Mouse (Mus musculus): ENCODE measurements at regions not wholly inside any gene's neighbourhood (a gene's known extent, or its start where the extent isn't known, plus 50 kb on each side); places are given as distances from the start of the nearest gene placed in this dataset.

DNA sequence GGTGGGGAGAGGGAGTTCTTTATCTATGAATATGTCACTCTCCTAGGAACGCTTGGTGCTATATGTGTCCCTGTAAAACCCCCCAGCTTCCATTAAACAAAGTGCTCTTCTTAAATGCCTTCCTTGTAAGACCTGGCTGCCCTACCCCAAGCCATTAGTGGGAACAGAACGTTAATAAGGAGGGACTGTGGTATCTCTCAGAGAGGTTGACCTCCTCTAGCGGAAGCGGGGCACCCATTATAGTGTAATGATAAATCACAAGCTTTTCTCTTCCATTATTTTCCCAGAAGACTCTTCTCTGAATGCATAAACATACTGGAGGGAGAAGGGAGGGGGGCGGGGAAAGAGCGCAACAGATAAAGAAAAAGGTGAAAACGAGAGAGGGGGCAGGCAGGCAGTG, 455.3 kb downstream of the Nuf2 start:
- no peak for DNase-seq (ENCODE audit: low spot score)
- intact Hi-C loops (cut with DNase I) = no loop called here

DNA sequence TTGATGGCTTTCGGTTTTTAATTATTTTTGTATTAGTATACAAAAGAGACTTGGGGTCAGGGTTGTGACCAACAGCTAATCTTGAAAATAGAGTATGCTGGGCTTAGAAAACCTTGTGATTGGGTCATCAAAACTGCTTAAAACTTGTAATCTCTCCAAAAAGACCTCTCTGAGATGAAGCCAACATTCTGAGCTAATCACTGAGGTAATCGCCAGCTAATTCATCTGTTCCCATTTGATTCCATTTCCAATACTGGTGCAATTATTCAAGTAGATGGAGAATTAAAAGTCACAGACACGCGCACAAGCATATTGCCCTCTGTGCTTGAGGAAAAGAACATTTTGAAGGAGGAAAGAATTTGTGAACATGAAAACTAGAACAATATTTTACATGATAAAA, 459.9 kb downstream of the Nuf2 start:
- DNase-seq (ENCODE audit: low spot score) = no peak
- intact Hi-C loops (cut with DNase I) = no loop called here

DNA sequence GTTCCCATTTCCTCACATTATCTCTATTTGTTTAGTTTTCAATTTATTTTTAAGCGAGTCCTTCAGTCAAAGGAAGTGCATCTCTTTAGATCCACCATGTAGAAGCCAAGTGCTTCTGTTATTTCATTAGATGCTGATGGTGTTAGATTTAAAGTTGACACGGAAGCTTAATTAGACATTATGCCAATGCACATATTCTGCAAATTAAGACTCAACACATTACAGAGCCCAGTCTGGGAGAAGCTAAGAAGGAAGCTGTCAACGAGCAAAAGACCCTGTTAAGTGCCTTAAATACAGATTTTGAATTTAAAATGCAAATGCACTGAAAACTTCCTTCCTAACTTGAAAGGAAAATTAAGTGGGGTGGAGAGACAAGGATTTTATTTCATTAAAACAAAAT, 461.6 kb downstream of the Nuf2 start:
- no peak for DNase-seq (ENCODE audit: low spot score)
- intact Hi-C loops (cut with DNase I) = no loop called here

DNA sequence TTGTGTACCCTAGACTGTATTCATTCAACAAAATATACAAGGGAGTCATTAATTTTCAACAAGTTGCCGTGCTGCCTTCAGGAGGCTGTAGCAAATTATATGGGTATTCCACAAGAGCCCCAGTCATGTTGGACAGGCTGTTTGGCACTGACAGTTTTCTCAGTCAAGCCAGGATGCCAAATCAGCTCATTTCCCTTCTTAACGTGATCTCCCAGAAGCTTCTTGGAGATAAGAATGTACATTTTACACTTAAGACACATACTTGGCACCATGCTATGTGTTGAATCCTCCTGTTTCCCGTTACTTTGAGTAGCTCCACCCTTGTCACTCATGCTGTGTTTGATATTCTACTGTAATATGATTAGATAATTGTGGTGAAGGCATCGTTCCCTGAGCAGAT, 464.5 kb downstream of the Nuf2 start:
- no peak for DNase-seq (ENCODE audit: low spot score)
- intact Hi-C loops (cut with DNase I) = no loop called here

DNA sequence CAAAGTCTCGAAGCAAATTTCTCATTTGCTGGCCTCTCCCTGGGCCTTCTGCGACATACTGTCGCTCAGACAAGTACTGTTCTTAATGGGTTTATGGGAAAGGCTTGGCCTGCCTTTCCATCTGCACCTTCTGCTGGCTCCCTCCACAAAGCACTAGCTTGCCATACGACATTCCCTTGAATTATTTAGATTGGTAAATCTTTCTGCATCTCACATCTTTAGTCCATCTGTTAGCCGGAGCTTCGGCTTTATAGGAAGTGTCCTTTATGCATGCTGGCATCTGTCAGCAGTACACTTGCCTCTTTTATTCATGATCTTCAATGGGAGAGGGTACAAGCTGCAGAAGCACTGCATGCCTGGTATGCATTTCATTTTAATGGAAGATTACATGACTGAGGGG, 470.6 kb downstream of the Nuf2 start:
- no peak for DNase-seq (ENCODE audit: low spot score)
- intact Hi-C loops (cut with DNase I) = no loop called here

DNA sequence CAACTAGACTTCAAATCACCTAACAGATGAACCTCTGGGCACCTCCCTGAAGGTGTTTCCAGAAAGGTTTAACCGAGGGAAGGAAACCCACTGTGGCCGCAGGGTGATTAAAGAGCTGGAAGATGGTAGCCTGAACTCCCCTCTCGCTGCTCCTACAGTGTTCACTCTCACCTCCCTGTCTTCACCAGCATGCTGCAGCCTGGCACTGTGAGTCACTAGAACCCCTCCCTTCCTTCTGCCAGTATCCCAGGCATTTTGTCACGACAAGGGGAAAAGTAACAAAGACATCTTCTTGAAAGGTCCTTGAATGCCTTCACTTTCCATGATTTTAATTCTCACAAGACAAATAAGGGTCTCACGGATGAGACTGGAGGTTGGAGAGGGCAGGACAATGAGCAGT, 471.1 kb downstream of the Nuf2 start:
- DNase-seq (ENCODE audit: low spot score) = no peak
- intact Hi-C loops (cut with DNase I) = no loop called here

DNA sequence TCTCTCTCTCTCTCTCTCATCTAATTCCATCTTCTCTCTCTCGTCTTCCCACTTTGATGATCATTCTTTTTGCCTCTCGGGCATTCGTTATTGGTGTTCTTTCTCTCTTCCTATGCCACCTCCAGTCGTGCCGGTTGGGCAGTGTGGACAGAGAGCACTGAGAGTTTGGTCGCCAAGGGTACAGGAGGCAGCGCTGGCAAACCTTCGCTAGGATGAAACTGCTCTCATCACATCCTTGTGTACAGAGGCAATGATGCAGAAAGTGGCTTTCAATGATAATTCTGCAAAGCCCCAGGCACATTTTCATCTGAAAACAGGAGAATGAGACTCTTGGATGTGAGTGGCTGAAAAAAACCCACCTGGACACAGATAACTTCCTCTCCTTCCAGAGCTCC, 479.4 kb downstream of the Nuf2 start:
- DNase-seq (ENCODE audit: low spot score) = no peak
- intact Hi-C loops (cut with DNase I) = no loop called here

DNA sequence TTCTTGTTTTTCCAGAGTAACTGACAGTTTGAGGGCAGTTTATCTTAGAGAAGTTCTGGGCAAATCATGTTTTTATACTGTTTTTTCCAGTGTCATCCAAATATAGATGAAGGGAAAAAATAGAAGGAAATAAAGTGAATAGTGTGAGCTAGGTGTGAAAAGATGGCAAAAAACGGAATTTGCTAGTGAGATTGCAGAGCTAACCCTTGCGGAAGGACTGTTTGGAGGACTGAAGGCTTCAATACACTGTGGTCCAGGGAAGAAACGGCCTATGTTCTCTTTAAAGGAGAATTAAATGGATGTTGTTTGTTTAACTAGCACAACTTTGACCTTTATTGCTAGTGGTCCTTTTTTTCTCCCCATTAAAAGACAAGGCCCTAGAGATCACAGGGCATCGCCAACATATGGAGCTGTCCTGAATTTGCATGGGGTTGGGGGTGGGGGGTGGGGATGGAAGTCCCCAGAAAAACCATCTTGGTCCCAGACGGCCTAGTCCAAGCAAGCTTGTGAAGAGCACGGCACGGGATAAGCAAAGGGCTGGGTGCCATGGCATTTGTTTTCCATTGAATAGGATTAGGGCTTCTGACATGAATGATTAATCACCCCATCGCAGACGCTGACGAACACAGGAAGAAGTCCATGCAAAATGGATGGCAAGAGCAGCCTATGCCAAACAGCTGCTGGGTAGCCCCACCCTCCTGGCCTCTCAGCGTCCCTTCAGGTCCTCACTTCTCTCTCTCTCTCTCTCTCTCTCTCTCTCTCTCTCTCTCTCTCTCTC, 480.0 kb downstream of the Nuf2 start:
- DNase-seq (ENCODE audit: low spot score) = no peak
- intact Hi-C loops (cut with DNase I) = no loop called here

DNA sequence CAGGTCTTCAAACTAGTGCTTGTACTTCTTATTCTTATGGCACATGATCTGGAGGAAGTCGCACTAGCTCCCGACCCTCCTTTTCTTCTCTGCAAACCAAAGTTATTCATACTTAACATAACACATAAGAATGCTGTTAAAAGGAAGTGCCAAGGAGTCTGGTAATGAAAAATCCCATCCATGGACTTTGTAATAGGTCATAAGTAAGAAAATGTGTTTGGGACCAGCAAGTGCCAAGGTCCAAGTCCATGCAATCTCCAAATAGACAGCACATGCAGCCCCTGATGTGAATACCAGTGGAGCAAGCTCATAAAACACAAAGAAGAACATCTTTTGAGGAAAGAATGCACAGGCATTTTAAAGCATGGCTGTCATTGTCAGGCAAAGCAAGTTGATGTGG, 481.4 kb downstream of the Nuf2 start:
- DNase-seq (ENCODE audit: low spot score) = no peak
- intact Hi-C loops (cut with DNase I) = no loop called here

DNA sequence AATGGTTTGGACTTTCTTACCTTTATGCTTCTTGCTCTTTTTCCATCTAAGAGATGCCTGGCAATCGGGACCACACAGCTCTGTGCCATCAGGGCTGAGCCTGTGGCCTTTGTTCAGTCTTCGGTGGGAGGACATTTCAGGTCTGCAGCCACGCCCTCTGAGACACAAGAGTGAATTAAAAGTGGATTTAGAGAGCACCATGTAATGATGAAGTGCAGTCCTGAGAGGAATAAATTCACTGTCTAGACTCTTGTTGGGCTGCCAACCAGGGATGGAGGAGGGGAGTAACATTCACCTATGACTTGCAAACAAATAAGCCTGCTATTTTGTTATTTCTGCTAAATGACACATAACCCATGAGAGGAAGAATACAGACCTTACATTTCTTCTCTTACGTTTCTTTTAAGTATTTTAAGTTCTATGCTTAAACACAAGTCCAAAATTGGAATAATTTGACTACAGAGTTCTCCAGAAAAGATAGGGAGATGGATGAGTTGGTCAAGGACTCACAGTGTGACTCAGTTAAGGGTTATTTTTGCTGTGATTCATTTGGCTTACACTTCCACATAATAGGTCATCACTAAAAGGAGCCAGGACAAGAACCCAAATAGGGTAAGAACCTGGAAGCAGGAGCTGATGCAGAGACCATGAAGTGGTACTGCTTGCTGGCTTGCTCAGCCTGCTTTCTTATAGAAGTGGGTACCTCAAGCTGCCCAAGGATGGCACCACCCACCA, 484.3 kb downstream of the Nuf2 start:
- intact Hi-C loops (cut with DNase I) = no loop called here
- no peak for DNase-seq (ENCODE audit: low spot score)

DNA sequence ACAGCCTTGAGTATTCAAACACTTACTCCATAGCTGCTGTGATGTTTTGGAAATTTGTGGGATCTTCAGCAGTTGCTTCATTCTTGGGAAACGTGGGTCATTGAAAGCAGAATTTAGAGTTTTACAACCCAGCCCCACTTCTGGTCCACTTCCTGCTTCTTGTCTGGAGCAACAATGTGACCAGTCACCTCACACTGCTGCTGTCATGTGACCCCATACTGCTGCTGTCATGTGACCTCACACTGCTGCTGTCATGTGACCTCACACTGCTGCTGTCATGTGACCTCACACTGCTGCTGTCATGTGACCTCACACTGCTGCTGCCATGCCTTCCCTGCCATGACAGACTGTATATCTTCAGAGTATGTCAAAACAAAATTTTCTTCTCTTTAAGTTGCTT, 497.7 kb downstream of the Nuf2 start:
- intact Hi-C loops (cut with DNase I) = no loop called here
- no peak for DNase-seq (ENCODE audit: low spot score)

DNA sequence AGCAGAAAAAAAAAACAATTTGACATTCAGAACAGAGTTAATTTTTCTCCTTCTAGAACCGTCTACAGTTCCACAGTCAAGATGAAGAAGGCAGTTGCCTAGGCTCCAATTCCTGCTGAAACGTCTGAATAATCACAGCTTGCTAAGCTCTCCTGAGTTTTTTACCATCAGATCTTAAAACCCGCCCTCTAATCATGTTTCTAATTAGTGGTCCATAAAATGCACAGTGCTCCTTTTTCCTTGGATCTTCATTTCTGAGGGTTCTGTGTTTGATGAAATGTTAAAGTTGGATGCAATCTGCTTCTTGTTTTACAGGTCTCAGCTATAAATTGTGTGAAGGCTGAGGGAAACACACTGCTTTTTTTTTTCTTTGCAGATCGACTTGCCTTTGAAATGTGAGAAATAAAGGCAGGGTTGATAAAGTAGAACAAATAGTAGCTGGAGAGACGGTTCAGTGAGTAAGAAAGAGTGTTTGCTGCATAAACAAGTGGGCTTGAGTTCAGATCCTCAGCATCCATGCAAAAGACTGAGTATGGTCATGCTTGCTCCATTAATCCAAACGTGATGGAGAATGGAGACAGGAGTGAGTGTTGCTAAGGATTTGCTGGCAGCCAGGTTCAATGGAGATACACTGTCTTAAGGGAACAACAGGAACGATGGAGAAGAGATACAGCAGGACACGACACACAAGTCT, 499.3 kb downstream of the Nuf2 start:
- intact Hi-C loops (cut with DNase I) = no loop called here
- DNase-seq (ENCODE audit: low spot score) = no peak

DNA sequence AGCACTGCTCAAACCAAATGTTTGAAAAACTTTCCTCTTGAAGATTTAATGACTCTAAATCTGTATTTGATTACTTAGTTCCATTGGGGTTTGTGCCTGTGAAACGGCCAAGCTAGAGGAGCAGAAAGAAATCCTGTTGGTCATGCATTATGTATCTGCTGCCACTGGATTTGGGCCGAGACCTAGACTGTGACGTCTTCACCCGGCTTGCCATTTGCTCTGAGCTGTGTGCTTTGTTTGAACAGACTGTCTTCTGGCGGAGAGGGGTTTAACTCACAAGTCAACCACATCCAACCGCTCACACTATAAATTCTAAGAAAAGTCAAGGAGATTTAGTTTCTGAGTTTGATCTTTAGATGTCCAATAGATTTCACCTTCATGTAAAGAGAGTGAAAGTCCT, 503.6 kb downstream of the Nuf2 start:
- intact Hi-C loops (cut with DNase I) = no loop called here
- DNase-seq (ENCODE audit: low spot score) = no peak

DNA sequence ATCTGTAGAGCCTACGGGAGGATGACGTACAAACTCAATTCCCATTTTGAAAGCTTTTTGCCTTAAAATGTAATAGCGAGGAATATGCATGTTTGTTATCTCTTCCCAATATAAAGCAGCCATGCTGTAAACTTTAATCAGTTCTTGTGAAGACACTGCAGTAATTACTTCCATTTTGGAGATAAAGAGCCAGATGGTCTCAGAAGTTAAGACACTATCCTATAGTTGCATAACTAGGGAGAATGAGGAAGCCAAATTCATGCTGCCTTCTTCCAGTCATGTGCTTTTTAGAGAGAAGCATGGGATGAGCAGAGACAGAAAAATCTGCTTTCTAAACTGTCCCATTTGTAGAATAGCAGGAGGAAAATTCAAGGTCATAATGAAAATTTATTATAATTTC, 504.0 kb downstream of the Nuf2 start:
- no peak for DNase-seq (ENCODE audit: low spot score)
- intact Hi-C loops (cut with DNase I) = no loop called here

DNA sequence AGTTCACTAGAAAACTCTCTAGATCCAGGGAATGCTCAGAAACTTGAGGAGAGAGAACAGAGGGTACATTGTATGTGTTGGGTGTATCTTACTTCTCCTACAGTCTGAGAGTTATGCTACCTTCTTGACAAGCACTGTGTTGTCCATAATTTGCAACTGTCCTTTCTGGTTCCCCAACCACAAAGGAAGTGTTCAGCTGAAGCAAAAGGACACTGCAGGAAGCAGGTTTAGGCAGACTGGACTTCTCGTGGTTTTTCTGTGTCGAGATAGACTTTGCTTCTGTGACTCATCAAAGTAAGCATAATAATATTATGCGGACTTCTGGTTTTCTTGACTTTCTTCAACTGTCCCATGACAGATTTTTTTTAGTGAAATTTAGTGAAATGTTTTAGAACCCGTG, 506.7 kb downstream of the Nuf2 start:
- intact Hi-C loops (cut with DNase I) = no loop called here

DNA sequence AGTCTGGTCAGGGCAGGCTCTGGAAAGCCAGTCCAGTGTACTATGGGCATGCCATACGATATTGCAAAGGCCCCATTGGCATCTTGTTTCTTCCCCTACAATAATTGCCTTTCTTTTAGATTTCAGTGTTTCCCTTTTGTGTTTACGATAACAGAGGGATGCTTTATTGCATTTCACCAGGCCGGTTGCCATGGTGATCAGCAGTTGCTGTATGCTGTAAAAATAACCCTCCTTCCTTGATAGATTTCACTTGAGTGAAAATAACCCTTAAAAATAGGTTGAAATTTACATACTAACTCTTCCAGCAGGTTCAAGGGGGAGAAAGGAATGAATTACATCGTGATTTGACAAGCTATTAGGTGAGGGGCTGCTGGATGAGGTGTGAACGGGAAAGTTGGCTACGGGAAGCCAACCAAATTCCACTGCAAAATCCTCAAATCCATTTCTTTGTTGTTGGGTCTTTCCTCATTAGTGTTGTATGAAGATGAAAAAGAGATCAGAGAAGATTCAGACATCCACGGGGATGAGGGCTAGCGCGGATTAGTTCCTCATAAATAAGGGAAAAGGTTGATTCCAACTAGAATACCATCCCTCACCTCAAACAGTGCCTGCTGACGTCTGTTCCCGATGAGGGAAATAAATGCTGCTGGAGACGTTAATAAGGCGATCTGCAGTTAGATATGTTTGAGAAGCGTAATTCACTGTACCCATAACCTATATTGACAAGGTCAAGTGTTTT, 539.6 kb downstream of the Nuf2 start:
- DNase-seq (ENCODE audit: low spot score) = no peak
- intact Hi-C loops (cut with DNase I) = no loop called here

More for the DNA sequence above, 506.7 kb downstream of the Nuf2 start:
- no peak for DNase-seq (ENCODE audit: low spot score)

DNA sequence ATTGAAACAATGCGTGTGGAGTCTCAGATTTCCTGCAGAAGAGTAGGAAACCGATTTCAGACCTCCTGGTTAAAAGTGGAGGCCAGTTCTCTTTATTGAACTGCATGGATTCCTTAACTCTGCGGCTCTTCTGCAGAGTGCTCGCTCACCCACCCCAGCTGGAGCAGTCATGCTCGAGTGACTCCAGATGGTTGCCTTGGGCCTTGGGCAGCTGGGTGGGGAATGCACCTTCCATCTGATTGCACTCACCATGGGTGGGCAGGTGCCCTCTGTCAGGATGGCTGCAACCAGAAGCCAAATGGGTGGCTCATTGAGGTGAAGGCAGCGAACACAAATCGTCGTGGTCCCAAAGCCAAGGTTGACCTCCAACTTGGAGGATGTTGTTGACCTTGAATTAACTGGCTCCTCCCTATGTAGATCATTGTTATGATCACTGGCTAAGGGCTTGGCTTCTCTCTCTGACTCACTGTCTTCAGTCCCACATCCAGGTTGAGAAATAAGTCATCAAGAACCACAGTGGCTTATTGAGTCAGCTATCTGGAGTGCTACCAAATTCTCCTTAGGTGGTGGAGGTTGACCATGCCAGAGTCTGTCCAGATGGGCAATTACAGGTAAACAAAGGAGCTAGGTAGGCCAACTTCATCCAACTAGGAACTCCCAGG, 543.1 kb upstream of the Pbx1 start:
- no peak for DNase-seq (ENCODE audit: low spot score)
- intact Hi-C loops (cut with DNase I) = no loop called here

DNA sequence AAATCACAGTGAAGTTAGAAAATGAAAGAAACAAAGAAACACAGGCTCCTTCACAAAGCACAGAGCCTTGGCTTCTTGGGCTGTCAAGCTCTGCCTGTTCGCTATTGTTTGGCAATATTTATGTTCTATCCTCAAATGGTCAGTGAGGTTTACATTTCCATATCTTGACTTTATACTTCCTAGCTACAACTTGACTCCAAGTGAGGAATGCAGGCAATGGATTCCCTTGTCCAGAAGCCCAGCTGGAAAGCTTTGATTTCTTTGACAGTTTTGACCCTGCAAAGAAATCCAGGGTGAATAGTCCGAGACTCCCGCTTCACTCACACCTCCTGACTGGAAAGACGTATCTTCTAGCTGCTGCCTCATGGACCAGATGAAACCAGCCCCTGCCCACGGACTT, 537.3 kb upstream of the Pbx1 start:
- DNase-seq (ENCODE audit: low spot score) = no peak
- intact Hi-C loops (cut with DNase I) = no loop called here

DNA sequence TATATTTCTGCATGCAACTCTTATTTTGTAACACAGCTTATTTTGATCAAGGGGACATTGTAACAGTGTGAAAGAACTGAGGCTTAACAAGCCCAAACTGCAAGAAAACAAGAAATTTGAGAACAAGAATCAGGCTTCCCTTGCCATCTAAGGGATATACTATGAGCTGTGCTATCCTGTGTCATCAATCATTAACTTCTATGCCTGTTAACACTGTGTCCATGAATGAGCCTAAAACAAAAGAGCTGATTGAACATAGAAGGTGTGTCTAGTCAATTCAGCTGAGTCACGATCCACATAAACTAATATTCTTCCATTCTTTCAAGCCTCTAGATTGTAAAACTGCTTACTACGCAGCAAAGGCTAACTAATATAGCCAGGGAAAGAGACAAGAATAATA, 535.3 kb upstream of the Pbx1 start:
- intact Hi-C loops (cut with DNase I) = no loop called here
- no peak for DNase-seq (ENCODE audit: low spot score)

DNA sequence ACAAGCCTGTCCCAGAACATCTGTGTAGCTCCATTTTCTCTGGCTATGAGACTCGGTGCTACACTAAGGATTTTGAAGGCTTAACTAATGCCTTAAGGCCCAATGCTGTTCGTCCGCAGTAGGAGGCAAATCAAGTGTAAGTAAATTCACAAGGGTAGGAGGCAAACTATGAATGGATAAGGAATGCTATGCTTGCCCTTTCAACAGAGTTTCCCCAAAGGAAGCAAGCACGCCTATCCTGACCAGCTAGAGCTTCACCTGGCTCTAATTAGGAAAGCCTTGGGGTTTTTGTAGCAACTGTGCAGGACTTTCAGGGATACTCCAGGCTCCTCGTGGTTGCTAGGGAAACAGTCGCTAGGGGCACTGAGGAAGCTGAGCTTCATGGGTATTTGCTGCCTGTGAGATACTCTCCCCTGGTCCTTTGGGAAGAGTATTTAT, 532.4 kb upstream of the Pbx1 start:
- DNase-seq (ENCODE audit: low spot score) = no peak
- intact Hi-C loops (cut with DNase I) = no loop called here
